8 mouse cellular contexts compared by ENCODE assay signal in genomic region chr8:122551265-122552051, GRCm38 (mm10). TPM values are rescaled to one million over a fixed set of nuclear protein-coding genes. Genes with fewer than 3 reads are reported as not detected.
DNase-seq lines count a peak whose midpoint lies in the region; ATAC-seq lines count a peak whose summit lies in the region.

Gene Piezo1, minus strand, starts transcription at chr8:122551329.

- H3K9me3 ChIP-seq in embryonic facial prominence, embryonic 15.5 days (replicated peaks): no peaks in the 10 kb centered on the region

- peak within 1 kb of the TSS; percentile 73 for H3K4me2 ChIP-seq in embryonic facial prominence, embryonic 15.5 days (replicated peaks)

- peak within 1 kb of the TSS; percentile 77 for H3K4me3 ChIP-seq in embryonic facial prominence, embryonic 15.5 days (replicated peaks)

- H3K27me3 ChIP-seq in embryonic facial prominence, embryonic 15.5 days: no peaks in the 10 kb centered on the region

- WGBS in embryonic facial prominence, embryonic 15.5 days: 11% methylated on average over 54 of the region's 56 CpGs

- no peaks in the 10 kb centered on the region for H3K36me3 ChIP-seq in embryonic facial prominence, embryonic 15.5 days

- DNase-seq in 3134 (ENCODE audit: extremely low read depth, insufficient read length, low spot score) (peak; percentile 91), liver (peak; percentile 93)
- DNase-seq in adrenal gland, postnatal 14 days: peak; percentile 96
- peak; percentile 91 to 92 for DNase-seq in heart, adult 9 months (ENCODE audit: low spot score in 2 of 2)
- peak; percentile 95 for DNase-seq in kidney, adult 9 months
- DNase-seq in monocyte, adult 2 months (ENCODE audit: low read depth in 1 of 2, low spot score in 2 of 2): peak; percentile 86 to 96
- peak; percentile 88 to 91 for DNase-seq in spleen, postnatal 36 days (ENCODE audit: low spot score in 2 of 2)

- ATAC-seq in embryonic facial prominence, embryonic 15.5 days (ENCODE audit: insufficient number of reproducible peaks, low FRiP score, low TSS enrichment, low read depth): peak; percentile 81

- H3K27ac ChIP-seq in embryonic facial prominence, embryonic 15.5 days (replicated peaks): peak within 1 kb of the TSS; percentile 92

- H3K4me1 ChIP-seq in embryonic facial prominence, embryonic 15.5 days: peaks cover 60% of the 10 kb centered on the region

- peak within 1 kb of the TSS; percentile 80 for H3K9ac ChIP-seq in embryonic facial prominence, embryonic 15.5 days

RNA-seq across cellular contexts. Expression of gene Piezo1, which starts in this region (rescaled TPM):
- 23.2 and 29.9 TPM in 2 replicates for total RNA-seq in adrenal gland, postnatal 14 days (2021)
- polyA plus RNA-seq in embryonic facial prominence, embryonic 15.5 days (2015; fragmentation: Nextera tagmentation; extraction: Ambion mirVana): 14.3 and 16.7 TPM in 2 replicates

Comparison
In these comparisons a context has a peak if more than half of its experiments do, and no peak if none do; other contexts are left out.
1. Peak in every context shown above with its lines: DNase-seq, ATAC-seq, H3K4me3 ChIP-seq and H3K27ac ChIP-seq.